Mouse (Mus musculus): ENCODE data around the gene Iqsec1. TPM values are rescaled to one million over a fixed set of nuclear protein-coding genes. Genes with fewer than 3 reads are reported as not detected.

The Iqsec1 gene
- polyA plus RNA-seq, 1 experiment from 2014 or later = 30.1 TPM

DNA sequence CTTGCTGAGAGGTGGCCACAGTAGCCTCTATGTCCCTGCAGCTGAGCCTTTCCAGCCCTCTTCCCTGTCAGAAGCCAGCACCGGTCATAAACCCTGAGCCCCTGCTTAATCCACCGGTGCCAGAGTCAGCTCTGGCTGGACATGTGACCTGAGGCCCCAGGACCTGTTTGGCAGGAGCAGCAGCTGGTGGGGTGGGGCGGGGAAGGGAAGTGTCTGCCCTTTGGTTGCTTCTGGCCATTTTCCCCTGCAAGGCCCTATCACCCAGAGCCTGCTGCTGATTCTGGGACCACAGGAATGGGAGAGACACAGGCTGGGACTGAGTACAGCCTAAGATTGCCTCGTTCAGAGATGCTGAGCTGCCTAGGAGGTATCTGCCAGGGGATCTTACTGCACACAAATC, 257.2 kb downstream of the Iqsec1 start:
- ATAC-seq (ENCODE audit: low FRiP score) (no peak), DNase-seq (ENCODE audit: low spot score) (no peak)
- no peaks in the 10 kb centered on the region for H3K9me3 ChIP-seq (ENCODE audit: control insufficient read depth, low read length)
- no peak overlapping the region for H3K4me3 ChIP-seq (replicated peaks; ENCODE audit: low read length)
- H3K4me2 ChIP-seq (replicated peaks) = no peak overlapping the region
- no peaks in the 10 kb centered on the region for H3K36me3 ChIP-seq (replicated peaks; ENCODE audit: control insufficient read depth, insufficient read depth)
- WGBS = 37% methylated on average over 4 of the region's 4 CpGs
- H3K9ac ChIP-seq = no peak overlapping the region
- no peak overlapping the region for H3K27ac ChIP-seq
- H3K27me3 ChIP-seq (ENCODE audit: control insufficient read depth, insufficient read depth, low read length) = no peaks in the 10 kb centered on the region
- peaks cover 31% of the 10 kb centered on the region for H3K4me1 ChIP-seq (replicated peaks; ENCODE audit: control insufficient read depth, insufficient read depth, low read length)

DNA sequence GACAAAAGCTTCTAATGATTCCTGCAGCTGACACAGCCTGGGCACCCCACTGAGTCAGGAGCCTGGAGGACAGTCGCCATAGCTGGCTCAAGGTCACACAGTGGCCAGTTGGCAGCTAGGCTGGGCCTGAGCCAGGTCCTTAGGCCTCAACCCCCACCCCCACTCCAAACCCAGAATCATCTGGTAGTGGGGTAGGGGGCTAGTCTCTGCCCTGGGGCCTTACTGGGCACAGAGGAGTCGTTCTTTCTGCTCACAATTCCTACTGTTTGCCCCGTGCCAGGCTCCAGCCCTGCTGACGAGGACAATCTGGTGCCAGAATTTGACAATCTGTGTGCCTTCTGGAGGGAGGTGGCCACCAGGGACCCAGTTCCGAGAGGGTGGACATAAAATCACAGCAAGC, 258.7 kb downstream of the Iqsec1 start:
- Histone ChIP-seq H3K9ac (no peak overlapping the region), H3K27ac (peak overlapping the region; percentile 61; the same call in 1 of the 2 replicates), H3K4me2 (replicated peaks) (no peak overlapping the region), H3K4me3 (replicated peaks; ENCODE audit: low read length) (no peak overlapping the region), H3K27me3 (ENCODE audit: control insufficient read depth, insufficient read depth, low read length) (no peaks in the 10 kb centered on the region), H3K9me3 (ENCODE audit: control insufficient read depth, low read length) (no peaks in the 10 kb centered on the region), H3K36me3 (replicated peaks; ENCODE audit: control insufficient read depth, insufficient read depth) (no peaks in the 10 kb centered on the region), H3K4me1 (replicated peaks; ENCODE audit: control insufficient read depth, insufficient read depth, low read length) (peaks cover 25% of the 10 kb centered on the region)
- 24% methylated on average over 5 of the region's 5 CpGs for WGBS
- no peak for ATAC-seq (ENCODE audit: low FRiP score)
- DNase-seq (ENCODE audit: low spot score) = no peak

DNA sequence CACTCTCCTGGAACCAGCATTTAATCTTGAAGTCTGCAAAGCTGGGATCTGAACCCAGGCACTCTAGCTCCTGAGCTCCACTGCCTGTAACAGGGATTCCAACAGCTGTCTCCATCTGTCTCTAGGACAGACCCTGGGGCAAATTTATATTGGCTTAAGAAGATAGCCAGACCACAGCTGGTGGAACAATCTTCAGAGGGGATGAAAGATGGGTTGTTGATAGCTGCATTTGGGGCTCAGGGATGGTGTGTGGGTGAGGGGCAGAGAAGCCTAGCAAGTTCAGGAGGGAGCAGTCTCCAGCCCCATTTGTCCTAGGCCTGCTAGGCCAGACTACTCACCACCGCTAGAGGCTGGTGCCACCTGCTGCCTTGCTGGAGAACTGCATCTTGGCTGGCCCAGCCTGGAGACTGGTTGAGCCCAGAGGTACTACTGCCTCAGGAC, 260.0 kb downstream of the Iqsec1 start:
- H3K9ac ChIP-seq = no peak overlapping the region
- H3K27ac ChIP-seq = no peak overlapping the region
- no peaks in the 10 kb centered on the region for H3K36me3 ChIP-seq (replicated peaks; ENCODE audit: control insufficient read depth, insufficient read depth)

DNA sequence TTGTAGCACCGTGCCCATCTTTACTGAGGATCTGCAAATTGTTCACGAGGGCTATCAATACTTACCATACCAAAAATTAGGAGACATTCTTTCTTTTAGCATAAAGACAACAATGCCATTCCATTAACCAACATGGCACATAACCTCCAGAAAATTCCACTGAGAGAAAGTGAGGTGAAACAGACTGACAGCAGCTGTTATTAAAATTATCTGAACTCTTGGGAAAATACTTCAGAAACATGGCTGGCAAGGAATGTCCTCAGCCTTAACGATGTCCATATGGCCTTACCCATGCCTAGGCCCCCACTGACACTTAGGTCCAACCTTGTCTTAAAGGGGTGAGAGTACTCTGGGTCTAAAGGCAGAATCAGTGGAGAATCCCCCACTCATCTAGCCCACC, 260.7 kb downstream of the Iqsec1 start:
- no peak overlapping the region for H3K4me2 ChIP-seq (replicated peaks)
- ATAC-seq (ENCODE audit: low FRiP score) = no peak
- no peaks in the 10 kb centered on the region for H3K27me3 ChIP-seq (ENCODE audit: control insufficient read depth, insufficient read depth, low read length)
- WGBS = 88% methylated on average over 3 of the region's 3 CpGs
- no peak overlapping the region for H3K27ac ChIP-seq
- H3K4me1 ChIP-seq (replicated peaks; ENCODE audit: control insufficient read depth, insufficient read depth, low read length) = peaks cover 36% of the 10 kb centered on the region
- no peak for DNase-seq (ENCODE audit: low spot score)
- no peak overlapping the region for H3K9ac ChIP-seq
- H3K36me3 ChIP-seq (replicated peaks; ENCODE audit: control insufficient read depth, insufficient read depth) = no peaks in the 10 kb centered on the region
- H3K9me3 ChIP-seq (ENCODE audit: control insufficient read depth, low read length) = no peaks in the 10 kb centered on the region
- H3K4me3 ChIP-seq (replicated peaks; ENCODE audit: low read length) = no peak overlapping the region

More for the DNA sequence above, 260.0 kb downstream of the Iqsec1 start:
- no peaks in the 10 kb centered on the region for H3K27me3 ChIP-seq (ENCODE audit: control insufficient read depth, insufficient read depth, low read length)
- peaks cover 29% of the 10 kb centered on the region for H3K4me1 ChIP-seq (replicated peaks; ENCODE audit: control insufficient read depth, insufficient read depth, low read length)
- no peak overlapping the region for H3K4me3 ChIP-seq (replicated peaks; ENCODE audit: low read length)
- 5% methylated on average over 1 of the region's 1 CpGs for WGBS
- no peak overlapping the region for H3K4me2 ChIP-seq (replicated peaks)
- no peaks in the 10 kb centered on the region for H3K9me3 ChIP-seq (ENCODE audit: control insufficient read depth, low read length)
- DNase-seq (ENCODE audit: low spot score) = peak; percentile 84
- ATAC-seq (ENCODE audit: low FRiP score) = peak; percentile 63

DNA sequence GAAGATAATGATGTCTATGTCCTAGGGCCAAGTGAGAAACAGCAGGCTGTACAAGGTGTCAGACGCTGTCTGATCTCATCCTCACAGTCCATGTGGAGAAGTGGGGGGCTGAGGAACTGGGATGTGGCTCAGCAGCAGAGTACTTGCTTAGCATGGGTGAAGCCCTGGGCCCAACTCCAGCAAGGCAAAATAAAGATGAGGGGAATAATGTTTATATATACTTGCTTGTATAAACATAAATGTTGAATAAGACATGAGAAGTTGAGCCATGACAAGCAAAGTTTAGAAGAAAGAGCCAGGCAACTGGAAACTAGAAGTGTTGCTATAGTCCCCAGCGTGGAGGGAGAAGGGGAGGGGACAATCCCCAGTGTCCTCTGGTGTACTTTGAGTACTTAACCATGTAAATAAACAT, 261.8 kb downstream of the Iqsec1 start:
- Histone ChIP-seq H3K4me2 (replicated peaks) (no peak overlapping the region), H3K4me3 (replicated peaks; ENCODE audit: low read length) (no peak overlapping the region), H3K9me3 (ENCODE audit: control insufficient read depth, low read length) (no peaks in the 10 kb centered on the region), H3K27me3 (ENCODE audit: control insufficient read depth, insufficient read depth, low read length) (no peaks in the 10 kb centered on the region), H3K27ac (no peak overlapping the region), H3K36me3 (replicated peaks; ENCODE audit: control insufficient read depth, insufficient read depth) (no peaks in the 10 kb centered on the region), H3K4me1 (replicated peaks; ENCODE audit: control insufficient read depth, insufficient read depth, low read length) (peaks cover 39% of the 10 kb centered on the region), H3K9ac (no peak overlapping the region)
- ATAC-seq (ENCODE audit: low FRiP score) (no peak), DNase-seq (ENCODE audit: low spot score) (no peak)
- 77% methylated on average over 2 of the region's 2 CpGs for WGBS

DNA sequence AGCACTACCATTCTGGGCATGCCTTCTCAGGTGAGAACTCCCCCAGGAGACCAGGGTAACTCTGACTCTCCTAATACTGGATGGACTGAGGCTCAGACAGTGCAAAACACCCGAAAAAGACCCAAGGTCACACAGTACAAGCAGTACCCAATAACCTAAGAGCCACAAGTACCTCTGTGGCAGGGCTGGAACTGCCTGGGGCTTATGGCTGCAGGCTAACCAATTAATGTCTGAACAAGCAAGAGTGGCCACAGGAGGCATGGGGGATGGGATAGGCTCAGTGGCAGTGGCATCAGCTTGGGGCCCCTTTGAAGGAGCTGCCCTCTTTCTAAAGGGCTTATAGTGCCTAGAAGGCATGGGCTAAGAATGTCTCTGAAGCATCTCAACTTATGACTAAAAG, 263.0 kb downstream of the Iqsec1 start:
- H3K27me3 ChIP-seq (ENCODE audit: control insufficient read depth, insufficient read depth, low read length) = no peaks in the 10 kb centered on the region
- no peaks in the 10 kb centered on the region for H3K9me3 ChIP-seq (ENCODE audit: control insufficient read depth, low read length)
- peak overlapping the region; percentile 33; the same call in 1 of the 2 replicates for H3K27ac ChIP-seq
- 59% methylated on average over 1 of the region's 1 CpGs for WGBS
- no peak overlapping the region for H3K4me3 ChIP-seq (replicated peaks; ENCODE audit: low read length)
- H3K4me1 ChIP-seq (replicated peaks; ENCODE audit: control insufficient read depth, insufficient read depth, low read length) = peaks cover 36% of the 10 kb centered on the region
- no peak overlapping the region for H3K9ac ChIP-seq
- DNase-seq (ENCODE audit: low spot score) = no peak
- H3K36me3 ChIP-seq (replicated peaks; ENCODE audit: control insufficient read depth, insufficient read depth) = no peaks in the 10 kb centered on the region
- H3K4me2 ChIP-seq (replicated peaks) = no peak overlapping the region
- ATAC-seq (ENCODE audit: low FRiP score) = peak; percentile 15; the same call in 1 of the 2 replicates

DNA sequence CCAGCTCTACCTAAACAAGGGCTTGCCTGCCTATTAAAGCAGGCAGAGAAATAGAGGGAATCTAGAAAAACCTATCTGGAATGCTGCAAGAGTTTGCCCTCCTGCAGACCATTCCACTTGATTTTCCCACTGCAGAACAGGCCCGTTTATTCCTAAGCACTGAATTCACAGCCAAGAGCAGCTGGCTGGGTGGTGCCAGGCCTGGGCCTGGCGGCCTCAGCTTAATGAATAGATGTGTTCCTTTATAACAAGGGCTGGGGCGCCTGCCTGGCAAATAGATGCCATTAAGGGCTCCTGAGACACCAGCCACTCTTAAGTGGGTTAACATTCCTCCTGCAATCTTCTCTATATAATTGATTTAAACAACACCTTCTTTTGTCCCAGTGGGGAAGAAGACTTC, 265.5 kb downstream of the Iqsec1 start:
- DNase-seq (ENCODE audit: low spot score) = no peak
- H3K9ac ChIP-seq = no peak overlapping the region
- peaks cover 28% of the 10 kb centered on the region for H3K4me1 ChIP-seq (replicated peaks; ENCODE audit: control insufficient read depth, insufficient read depth, low read length)

DNA sequence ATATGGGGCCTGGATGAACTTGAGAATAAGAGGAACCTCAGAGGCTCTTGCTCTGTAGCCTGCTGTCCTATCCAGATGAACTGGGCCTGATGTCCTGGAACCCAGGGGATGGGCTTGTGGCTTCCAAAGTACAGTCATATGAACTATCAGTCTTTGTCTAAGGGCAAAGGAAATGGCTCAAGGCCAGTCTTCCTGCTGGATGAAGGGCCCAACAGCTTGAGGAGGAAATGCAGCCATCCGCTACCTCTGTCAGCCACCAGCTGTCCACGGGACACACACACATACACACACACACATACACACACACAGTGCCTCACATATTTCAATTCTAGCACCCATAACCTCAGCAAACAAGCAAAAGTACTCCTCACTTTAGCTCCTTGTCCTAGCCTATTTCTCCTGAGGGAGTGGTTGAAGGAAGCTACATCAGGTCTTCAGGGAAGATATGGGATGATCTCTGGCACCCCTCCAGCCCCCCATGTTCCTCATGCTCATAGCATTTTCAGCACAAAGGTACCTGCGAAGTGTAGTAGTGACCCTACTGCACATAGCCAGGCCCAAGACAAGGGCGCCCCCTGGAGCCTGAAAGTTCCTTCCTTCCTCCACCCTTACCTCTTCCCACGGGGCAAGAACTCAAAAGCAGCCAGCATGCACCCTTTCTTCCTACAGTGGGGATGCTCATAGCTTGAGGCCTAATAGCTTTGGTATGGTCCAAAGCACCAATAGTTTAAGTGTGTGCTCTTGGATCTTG, 267.3 kb downstream of the Iqsec1 start:
- ATAC-seq (ENCODE audit: low FRiP score) = no peak

More for the DNA sequence above, 265.5 kb downstream of the Iqsec1 start:
- WGBS = 49% methylated on average over 3 of the region's 3 CpGs
- Histone ChIP-seq H3K9me3 (ENCODE audit: control insufficient read depth, low read length) (no peaks in the 10 kb centered on the region), H3K4me3 (replicated peaks; ENCODE audit: low read length) (no peak overlapping the region), H3K27me3 (ENCODE audit: control insufficient read depth, insufficient read depth, low read length) (no peaks in the 10 kb centered on the region), H3K36me3 (replicated peaks; ENCODE audit: control insufficient read depth, insufficient read depth) (no peaks in the 10 kb centered on the region), H3K4me2 (replicated peaks) (no peak overlapping the region), H3K27ac (peak overlapping the region; percentile 39; the same call in 1 of the 2 replicates)
- ATAC-seq (ENCODE audit: low FRiP score) = no peak

DNA sequence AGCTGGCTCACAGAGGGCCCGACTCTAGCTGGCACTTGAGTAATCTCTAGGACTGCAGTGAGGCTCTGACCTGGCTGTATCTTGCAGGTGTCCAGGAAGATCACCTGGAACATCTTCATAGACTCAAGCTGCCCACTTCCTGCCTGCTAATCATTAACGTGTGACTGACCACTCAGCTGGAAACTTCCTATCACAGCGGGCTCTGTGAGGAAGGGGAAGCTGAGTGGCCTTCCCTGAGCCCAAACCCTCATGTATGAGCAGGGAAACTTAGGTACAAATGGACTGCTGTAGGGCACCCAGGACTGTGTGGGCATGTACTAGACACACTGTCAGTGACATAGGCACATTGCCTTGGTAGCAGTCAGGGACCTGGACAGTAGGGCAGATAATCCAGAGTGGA, 268.3 kb downstream of the Iqsec1 start:
- H3K27ac ChIP-seq = no peak overlapping the region
- peaks cover 43% of the 10 kb centered on the region for H3K4me1 ChIP-seq (replicated peaks; ENCODE audit: control insufficient read depth, insufficient read depth, low read length)
- no peaks in the 10 kb centered on the region for H3K36me3 ChIP-seq (replicated peaks; ENCODE audit: control insufficient read depth, insufficient read depth)
- no peaks in the 10 kb centered on the region for H3K27me3 ChIP-seq (ENCODE audit: control insufficient read depth, insufficient read depth, low read length)
- no peak overlapping the region for H3K4me3 ChIP-seq (replicated peaks; ENCODE audit: low read length)
- no peak for DNase-seq (ENCODE audit: low spot score)
- H3K9ac ChIP-seq = no peak overlapping the region
- WGBS = 66% methylated on average over 3 of the region's 3 CpGs
- no peak overlapping the region for H3K4me2 ChIP-seq (replicated peaks)
- ATAC-seq (ENCODE audit: low FRiP score) = no peak
- no peaks in the 10 kb centered on the region for H3K9me3 ChIP-seq (ENCODE audit: control insufficient read depth, low read length)

More for the DNA sequence above, 267.3 kb downstream of the Iqsec1 start:
- DNase-seq (ENCODE audit: low spot score) = no peak
- Histone ChIP-seq H3K4me1 (replicated peaks; ENCODE audit: control insufficient read depth, insufficient read depth, low read length) (peaks cover 39% of the 10 kb centered on the region), H3K4me2 (replicated peaks) (no peak overlapping the region), H3K9me3 (ENCODE audit: control insufficient read depth, low read length) (no peaks in the 10 kb centered on the region), H3K27me3 (ENCODE audit: control insufficient read depth, insufficient read depth, low read length) (no peaks in the 10 kb centered on the region), H3K9ac (no peak overlapping the region), H3K27ac (no peak overlapping the region), H3K4me3 (replicated peaks; ENCODE audit: low read length) (no peak overlapping the region), H3K36me3 (replicated peaks; ENCODE audit: control insufficient read depth, insufficient read depth) (no peaks in the 10 kb centered on the region)
- 62% methylated on average over 5 of the region's 5 CpGs for WGBS
